Mouse (Mus musculus): ENCODE measurements around the gene Ifi202b.

GRCm38 (mm10) chr1:173955071-173955796, 27.3 kb downstream of the Ifi202b start:
- no peak for TF ChIP-seq CTCF (IDR thresholded peaks at IDR 0.05; ENCODE audit: extremely low read depth, insufficient read depth, insufficient read length, insufficient replicate concordance)
- no peak for TF ChIP-seq POLR2A (IDR thresholded peaks at IDR 0.05; ENCODE audit: low read depth, low read length)
